Mouse (Mus musculus): ENCODE results near the gene Nudc.

- TF ChIP-seq CTCF (IDR thresholded peaks at IDR 0.05; ENCODE audit: low read depth) (peak; percentile 28), EP300 (optimal IDR thresholded peaks at IDR 0.05) (no peak)
Measured at GRCm38 (mm10) chr4:133495711-133496110, 50.1 kb downstream of the Nudc start.

Measured in stomach, postnatal 0 days (tissue).